ENCODE assay signal across 10 mouse cellular contexts in the genomic region with DNA sequence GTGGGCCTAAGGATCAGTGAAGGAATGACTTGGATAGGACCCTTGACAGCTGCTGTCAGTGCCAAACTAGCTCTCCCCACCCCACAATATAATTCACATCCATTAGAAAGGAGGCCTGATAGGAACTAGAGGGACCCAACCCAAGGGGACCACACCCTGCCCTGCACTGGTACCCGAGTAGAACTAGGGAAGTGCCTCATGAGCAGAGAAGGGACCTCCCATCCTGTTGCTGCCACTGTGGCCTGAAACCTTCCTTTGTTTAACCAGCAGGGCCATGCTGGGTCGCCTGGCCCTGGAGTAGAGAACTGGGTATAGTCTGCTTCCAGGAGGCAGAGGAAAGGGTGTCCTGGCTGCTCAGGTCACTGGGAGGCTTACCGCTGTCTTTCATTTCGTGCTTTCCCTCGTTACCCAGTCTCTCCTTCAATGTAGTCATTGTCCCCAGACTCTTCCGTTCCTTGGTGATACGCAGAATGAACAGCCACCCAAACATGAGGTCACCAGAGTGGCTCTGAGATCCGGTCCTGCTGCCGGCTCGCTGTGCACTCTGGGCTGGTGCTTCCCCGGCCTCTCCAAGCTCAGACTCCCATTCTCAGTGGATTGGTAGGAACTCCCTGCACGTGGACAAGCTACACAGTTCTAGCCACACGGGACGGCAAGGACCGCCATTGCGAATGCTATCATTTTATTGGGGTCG.
DNase-seq lines count a peak whose midpoint lies in the region; ATAC-seq and TF ChIP-seq lines count a peak whose summit lies in the region.
"Had no signal": no experiment of that assay in that cellular context is flagged by ENCODE, and none has a peak within 500 bp of the region (broad histone marks: within the 10 kb centered on the region; RNA-seq: fewer than 3 reads in every experiment).

No protein-coding gene starts in this region.

- no peak overlapping the region for H3K9ac ChIP-seq in forebrain, embryonic 14.5 days (ENCODE audit: low read length)
- H3K9ac ChIP-seq in stomach, embryonic 16.5 days (ENCODE audit: low read length): no peak overlapping the region
- no peak overlapping the region for H3K9ac ChIP-seq in stomach, postnatal 0 days (ENCODE audit: low read length)
- no peak overlapping the region for H3K9ac ChIP-seq in lung, embryonic 16.5 days (ENCODE audit: low read length)

- TF ChIP-seq POLR2A in cerebellum, adult 2 months (IDR thresholded peaks at IDR 0.05; ENCODE audit: borderline replicate concordance, insufficient read depth, low read length): no peak

- no peak for TF ChIP-seq EP300 in stomach, postnatal 0 days (optimal IDR thresholded peaks at IDR 0.05)

- ATAC-seq in forebrain, embryonic 14.5 days: no peak
- ATAC-seq in stomach, embryonic 16.5 days (ENCODE audit: insufficient read depth, low FRiP score): peak; percentile 24; the same call in 1 of the 2 replicates
- no peak for ATAC-seq in stomach, postnatal 0 days (ENCODE audit: low FRiP score, low TSS enrichment)
- ATAC-seq in lung, embryonic 16.5 days (ENCODE audit: low read depth): peak; percentile 49; the same call in 1 of the 2 replicates

- no peak overlapping the region for H3K4me2 ChIP-seq in forebrain, embryonic 14.5 days (ENCODE audit: low read length)
- H3K4me2 ChIP-seq in stomach, embryonic 16.5 days (ENCODE audit: low read depth, low read length): no peak overlapping the region
- no peak overlapping the region for H3K4me2 ChIP-seq in stomach, postnatal 0 days (replicated peaks; ENCODE audit: low read depth)
- no peak overlapping the region for H3K4me2 ChIP-seq in lung, embryonic 16.5 days (ENCODE audit: low read depth, low read length)

- DNase-seq in forebrain, embryonic 10.5 days (ENCODE audit: extremely low spot score, low spot score): no peak
- DNase-seq in forebrain, embryonic 14.5 days (ENCODE audit: low spot score): no peak
- no peak for DNase-seq in stomach, postnatal 0 days (ENCODE audit: low spot score)
- no peak for DNase-seq in spleen, postnatal 10 days (ENCODE audit: low spot score in 2 of 2)
- DNase-seq in cerebellum, adult 2 months: no peak
- DNase-seq in left cerebral cortex, adult 11 months (ENCODE audit: low spot score): no peak
- DNase-seq: gastrocnemius, postnatal 10 days had no signal

- no peaks in the 10 kb centered on the region for H3K4me1 ChIP-seq in forebrain, embryonic 10.5 days
- H3K4me1 ChIP-seq in forebrain, embryonic 14.5 days (ENCODE audit: control insufficient read depth, insufficient read depth, low read length): no peaks in the 10 kb centered on the region
- 0 out of 2 replicates have a peak, but pooled peaks cover 4% of the 10 kb centered on the region for H3K4me1 ChIP-seq in stomach, embryonic 16.5 days (ENCODE audit: control insufficient read depth, insufficient read depth, low read length)
- no peaks in the 10 kb centered on the region for H3K4me1 ChIP-seq in stomach, postnatal 0 days (replicated peaks; ENCODE audit: control insufficient read depth, insufficient read depth)
- H3K4me1 ChIP-seq in lung, embryonic 16.5 days (replicated peaks; ENCODE audit: control insufficient read depth, insufficient read depth, low read length): no peaks in the 10 kb centered on the region
- H3K4me1 ChIP-seq in cerebellum, adult 2 months (ENCODE audit: control insufficient read depth, insufficient read depth, low read length): peaks cover 22% of the 10 kb centered on the region
- H3K4me1 ChIP-seq: limb, embryonic 10.5 days had no signal

- no peak for TF ChIP-seq CTCF in stomach, postnatal 0 days (IDR thresholded peaks at IDR 0.05; ENCODE audit: low read depth)
- no peak for TF ChIP-seq CTCF in cerebellum, adult 2 months (IDR thresholded peaks at IDR 0.05; ENCODE audit: borderline replicate concordance, insufficient read depth, low read depth, low read length)

- H3K4me3 ChIP-seq in forebrain, embryonic 10.5 days: no peak overlapping the region
- no peak overlapping the region for H3K4me3 ChIP-seq in forebrain, embryonic 14.5 days (ENCODE audit: low read depth, low read length)
- H3K4me3 ChIP-seq in stomach, embryonic 16.5 days (replicated peaks; ENCODE audit: low read length): no peak overlapping the region
- H3K4me3 ChIP-seq in stomach, postnatal 0 days (ENCODE audit: low read depth, low read length): no peak overlapping the region
- no peak overlapping the region for H3K4me3 ChIP-seq in lung, embryonic 16.5 days (ENCODE audit: low read length)
- no peak overlapping the region for H3K4me3 ChIP-seq in cerebellum, adult 2 months (replicated peaks; ENCODE audit: insufficient read depth, low read depth, low read length)
- H3K4me3 ChIP-seq: limb, embryonic 10.5 days had no signal

- H3K36me3 ChIP-seq in forebrain, embryonic 10.5 days (replicated peaks): peaks cover 64% of the 10 kb centered on the region
- H3K36me3 ChIP-seq in forebrain, embryonic 14.5 days (ENCODE audit: control insufficient read depth, insufficient read depth, low read length): peaks cover 43% of the 10 kb centered on the region
- no peaks in the 10 kb centered on the region for H3K36me3 ChIP-seq in stomach, embryonic 16.5 days (ENCODE audit: control insufficient read depth, insufficient read depth, low read length)
- peaks cover 17% of the 10 kb centered on the region for H3K36me3 ChIP-seq in stomach, postnatal 0 days (ENCODE audit: control insufficient read depth, insufficient read depth, low read length)
- H3K36me3 ChIP-seq in lung, embryonic 16.5 days (ENCODE audit: control insufficient read depth, insufficient read depth, low read length): peaks cover 14% of the 10 kb centered on the region

- no peaks in the 10 kb centered on the region for H3K9me3 ChIP-seq in forebrain, embryonic 10.5 days
- no peaks in the 10 kb centered on the region for H3K9me3 ChIP-seq in forebrain, embryonic 14.5 days (replicated peaks; ENCODE audit: control insufficient read depth, low read length)
- H3K9me3 ChIP-seq in stomach, embryonic 16.5 days (replicated peaks; ENCODE audit: control insufficient read depth, low read length): no peaks in the 10 kb centered on the region
- H3K9me3 ChIP-seq in stomach, postnatal 0 days (ENCODE audit: control insufficient read depth, low read length): no peaks in the 10 kb centered on the region
- H3K9me3 ChIP-seq in lung, embryonic 16.5 days (ENCODE audit: control insufficient read depth, low read length): no peaks in the 10 kb centered on the region
- H3K9me3 ChIP-seq: limb, embryonic 10.5 days had no signal

- WGBS in forebrain, embryonic 10.5 days: 83% methylated on average over 17 of the region's 17 CpGs
- 78% methylated on average over 17 of the region's 17 CpGs for WGBS in forebrain, embryonic 14.5 days
- 89% methylated on average over 17 of the region's 17 CpGs for WGBS in stomach, embryonic 16.5 days
- 82% methylated on average over 17 of the region's 17 CpGs for WGBS in stomach, postnatal 0 days
- WGBS in lung, embryonic 16.5 days: 82% methylated on average over 17 of the region's 17 CpGs
- 93% methylated on average over 17 of the region's 17 CpGs for WGBS in cerebellum, adult 2 months

- no peaks in the 10 kb centered on the region for H3K27me3 ChIP-seq in forebrain, embryonic 10.5 days (ENCODE audit: poor library complexity, severe bottlenecking)
- H3K27me3 ChIP-seq in forebrain, embryonic 14.5 days (replicated peaks; ENCODE audit: control insufficient read depth, insufficient read depth, low read length): no peaks in the 10 kb centered on the region
- no peaks in the 10 kb centered on the region for H3K27me3 ChIP-seq in stomach, embryonic 16.5 days (ENCODE audit: control insufficient read depth, insufficient read depth, low read length)
- H3K27me3 ChIP-seq in stomach, postnatal 0 days (ENCODE audit: control insufficient read depth, insufficient read depth, low read length): no peaks in the 10 kb centered on the region
- no peaks in the 10 kb centered on the region for H3K27me3 ChIP-seq in lung, embryonic 16.5 days (ENCODE audit: control insufficient read depth, insufficient read depth, low read depth, low read length)
- no peaks in the 10 kb centered on the region; the same call in 1 of the 2 replicates for H3K27me3 ChIP-seq in cerebellum, adult 2 months (ENCODE audit: control insufficient read depth, insufficient read depth, low read length)

- H3K27ac ChIP-seq in forebrain, embryonic 10.5 days: peak overlapping the region; percentile 20; the same call in 1 of the 2 replicates
- no peak overlapping the region for H3K27ac ChIP-seq in forebrain, embryonic 14.5 days (ENCODE audit: low read depth, low read length)
- H3K27ac ChIP-seq in stomach, embryonic 16.5 days (ENCODE audit: low read length): no peak overlapping the region
- H3K27ac ChIP-seq in stomach, postnatal 0 days (replicated peaks): no peak overlapping the region
- no peak overlapping the region for H3K27ac ChIP-seq in lung, embryonic 16.5 days (ENCODE audit: low read length)
- no peak overlapping the region for H3K27ac ChIP-seq in cerebellum, adult 2 months (ENCODE audit: insufficient read depth, low read length)
- H3K27ac ChIP-seq: limb, embryonic 10.5 days had no signal

Comparison
In these comparisons a context has a peak if more than half of its experiments do, and no peak if none do; other contexts are left out.
1. ATAC-seq: peak in stomach, embryonic 16.5 days (single experiment) and lung, embryonic 16.5 days (single experiment); none in forebrain, embryonic 14.5 days (single experiment) and stomach, postnatal 0 days (single experiment).